Mouse (Mus musculus) stomach, embryonic 14.5 days (tissue): Measurements from ENCODE around the gene Hnf1a. TPM values are rescaled to one million over a fixed set of nuclear protein-coding genes. Genes with fewer than 3 reads are reported as not detected.

ENCODE experiments used
- ATAC-seq: fragments of 200-750 bp; cut with Nextera tagmentation; 2 replicates; pipeline ENCODE4 v1.8.0; 2017; ENCODE audit warnings: low read depth, moderate TSS enrichment; ENCODE audit not compliant: insufficient number of reproducible peaks, insufficient read depth, low FRiP score
- H3K27ac ChIP-seq: fragments of 300-500 bp; sonication (generic); 2 replicates; pipeline ENCODE4 v1.5.1; 2014; ENCODE audit warnings: mild to moderate bottlenecking, low read length, moderate library complexity, mixed read lengths
- H3K27me3 ChIP-seq: fragments of 300-500 bp; sonication (generic); 2 replicates; pipeline ENCODE4 v1.6.1; 2014; ENCODE audit warnings: low read length, control low read depth, mixed read lengths; ENCODE audit not compliant: control insufficient read depth, insufficient read depth
- H3K36me3 ChIP-seq: fragments of 300-500 bp; sonication (generic); 2 replicates; pipeline ENCODE4 v1.6.1; 2014; ENCODE audit warnings: mild to moderate bottlenecking, control low read depth, low read length, moderate library complexity, mixed read lengths; ENCODE audit not compliant: control insufficient read depth, insufficient read depth
- H3K4me1 ChIP-seq: fragments of 300-500 bp; sonication (generic); 2 replicates; pipeline ENCODE4 v1.6.1; 2014; ENCODE audit warnings: low read length, control low read depth, mixed read lengths; ENCODE audit not compliant: control insufficient read depth, insufficient read depth
- H3K4me2 ChIP-seq: fragments of 300-500 bp; sonication (generic); replicated peaks from 2 replicates; pipeline ENCODE4 v1.6.1; 2014; ENCODE audit warnings: low read depth, low read length, control low read depth
- H3K4me3 ChIP-seq: fragments of 300-500 bp; sonication (generic); 2 replicates; pipeline ENCODE4 v1.5.1; 2014; ENCODE audit warnings: low read depth, low read length, control low read depth
- H3K9ac ChIP-seq: fragments of 300-500 bp; sonication (generic); replicated peaks from 2 replicates; pipeline ENCODE4 v1.6.1; 2014; ENCODE audit warnings: low read depth, mild to moderate bottlenecking, control low read depth, low read length, moderate library complexity, mixed read lengths
- H3K9me3 ChIP-seq: fragments of 300-500 bp; sonication (generic); 2 replicates; pipeline ENCODE4 v1.6.1; 2016; ENCODE audit warnings: low read depth, low read length, control low read depth; ENCODE audit not compliant: control insufficient read depth
- WGBS: fragments of 180-500 bp; shearing (Covaris S2); extraction: QIAGEN DNeasy Blood & Tissue Kit; methylation state at CpG from one replicate; pipeline ENCODE4 v1.1.7; 2014; 5-methylcytosine and 5-hydroxymethylcytosine counted together
- polyA plus RNA-seq: library from polyadenylated mRNA; unstranded; fragments of >200 nt; fragmentation: Nextera tagmentation; extraction: Ambion mirVana; gene quantifications from 2 replicates; pipeline ENCODE4 v1.2.1, GENCODE M21; 2014

Gene Hnf1a
- polyA plus RNA-seq, 1 experiment from 2014 or later, result 7.1 TPM

DNA sequence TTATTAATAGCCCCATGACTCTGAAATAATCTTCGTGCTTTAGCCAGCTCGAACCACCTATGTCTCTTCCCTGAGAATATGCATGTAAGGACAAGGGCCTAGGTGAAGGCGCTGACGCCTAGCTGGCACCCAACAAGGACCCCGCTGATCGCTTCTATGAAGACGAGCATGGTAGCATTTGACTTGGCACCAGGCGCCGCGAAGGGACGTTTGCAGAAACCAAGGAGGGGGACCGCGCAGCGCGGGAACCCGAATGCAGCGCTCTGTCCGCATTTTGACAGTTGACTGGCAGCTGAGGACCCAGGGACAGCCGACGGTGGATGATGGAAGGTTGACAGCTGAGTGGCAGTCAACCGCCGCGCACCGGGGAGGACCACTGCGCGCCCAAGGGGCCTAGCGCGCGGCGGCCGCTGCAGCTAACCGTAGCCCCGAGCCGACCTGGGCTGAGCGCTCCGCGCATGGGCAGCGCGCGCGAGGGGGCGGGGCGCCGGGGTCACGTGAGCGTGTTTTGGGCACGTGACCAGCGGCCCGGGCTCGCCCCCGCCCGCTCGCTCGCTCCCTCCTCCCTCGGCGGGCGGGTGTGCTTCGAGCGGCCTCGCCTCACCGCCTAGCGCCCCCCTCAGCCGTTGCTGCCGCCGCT is 39.8 kb upstream of the Hnf1a start, which contains the start of gene Sppl3:
Gene Sppl3 (plus strand): TSS at position 561 of the 640 bp plus-strand sequence.
- 1% methylated on average over 43 of the region's 65 CpGs for WGBS
- H3K27me3 ChIP-seq, result no peaks in the 10 kb centered on the region
- H3K4me2 ChIP-seq, result peak within 1 kb of the TSS; percentile 97
- peak within 1 kb of the TSS; percentile 97 for H3K4me3 ChIP-seq
- H3K36me3 ChIP-seq, result no peaks in the 10 kb centered on the region
- no peaks in the 10 kb centered on the region for H3K9me3 ChIP-seq
- ATAC-seq, result peak; percentile 87
- peaks cover 32% of the 10 kb centered on the region for H3K4me1 ChIP-seq
- peak within 1 kb of the TSS; percentile 84 for H3K27ac ChIP-seq
- H3K9ac ChIP-seq, result peak within 1 kb of the TSS; percentile 97

DNA sequence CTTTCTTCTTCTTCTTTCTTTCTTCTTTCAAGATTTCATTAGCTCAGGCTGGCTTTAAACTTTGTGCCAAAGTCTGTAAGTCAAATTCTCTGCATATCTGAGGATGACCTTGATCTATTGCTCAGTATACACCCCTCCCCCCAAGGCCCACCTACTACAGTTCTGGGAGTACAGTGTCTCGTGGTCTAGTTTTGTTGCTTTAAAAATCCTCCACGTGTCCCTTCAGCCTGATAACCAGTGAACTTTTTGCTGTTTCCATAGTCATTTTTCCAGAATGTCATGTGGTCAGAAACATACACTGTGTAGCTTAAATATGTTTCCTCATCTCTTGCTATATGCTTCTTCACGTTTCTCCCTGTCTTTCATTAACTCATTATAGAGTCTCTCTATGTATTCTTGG is 39.1 kb upstream of the Hnf1a start:
- Histone ChIP-seq H3K27ac (no peak overlapping the region), H3K9ac (peak overlapping the region; percentile 97; the same call in 1 of the 2 replicates), H3K4me1 (peaks cover 29% of the 10 kb centered on the region), H3K4me3 (peak overlapping the region; percentile 97; the same call in 1 of the 2 replicates), H3K36me3 (no peaks in the 10 kb centered on the region), H3K4me2 (peak overlapping the region; percentile 88), H3K9me3 (no peaks in the 10 kb centered on the region), H3K27me3 (no peaks in the 10 kb centered on the region)
- 29% methylated on average over 3 of the region's 3 CpGs for WGBS
- no peak for ATAC-seq

DNA sequence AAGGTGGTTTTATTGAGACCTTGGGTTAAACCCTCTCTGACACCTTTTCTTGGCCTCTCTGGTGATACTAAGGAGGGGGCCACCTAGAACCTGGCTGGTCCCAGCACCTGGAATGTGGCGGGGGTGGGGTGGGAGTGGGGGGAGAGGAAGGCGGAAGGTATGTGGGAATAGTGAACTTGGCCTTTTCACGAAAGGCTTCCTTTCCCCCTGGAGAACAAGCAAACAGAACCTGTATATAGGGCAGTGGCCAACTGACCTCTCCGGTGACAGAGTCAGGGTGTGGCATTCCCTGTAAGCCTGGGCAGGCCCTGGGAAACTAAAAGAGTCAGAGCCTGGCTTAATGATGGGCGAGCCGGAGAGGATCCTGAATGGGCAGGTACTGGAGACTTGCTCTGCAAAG is 38.2 kb upstream of the Hnf1a start:
- Histone ChIP-seq H3K4me1 (peaks cover 24% of the 10 kb centered on the region), H3K27ac (no peak overlapping the region)
- ATAC-seq, result no peak

DNA sequence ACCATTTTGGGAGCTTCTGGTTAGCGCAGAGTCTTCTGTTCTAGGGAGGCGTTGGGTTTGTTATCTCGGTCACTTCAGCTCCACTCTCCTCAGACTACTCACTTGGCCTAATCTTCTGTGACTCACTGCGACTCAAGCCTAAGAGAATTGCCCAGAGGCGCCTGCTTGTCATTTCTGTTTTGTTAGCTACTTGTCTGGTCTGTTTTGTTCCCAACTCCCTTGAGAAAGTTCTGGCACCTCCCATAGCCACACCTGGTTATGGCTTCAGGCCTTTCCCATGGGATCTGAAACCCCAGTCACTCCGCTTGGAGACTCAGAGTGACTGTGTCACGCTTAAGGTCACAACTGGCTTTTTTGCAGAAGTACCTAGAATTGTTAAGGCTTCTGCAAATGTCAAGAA is 37.4 kb upstream of the Hnf1a start:
- Histone ChIP-seq H3K27me3 (no peaks in the 10 kb centered on the region), H3K4me2 (no peak overlapping the region), H3K4me1 (peaks cover 19% of the 10 kb centered on the region), H3K9me3 (no peaks in the 10 kb centered on the region), H3K4me3 (no peak overlapping the region), H3K9ac (no peak overlapping the region), H3K27ac (no peak overlapping the region), H3K36me3 (no peaks in the 10 kb centered on the region)
- ATAC-seq, result no peak
- WGBS, result 87% methylated on average over 7 of the region's 7 CpGs

More for the DNA sequence above, 38.2 kb upstream of the Hnf1a start:
- Histone ChIP-seq H3K27me3 (no peaks in the 10 kb centered on the region), H3K36me3 (no peaks in the 10 kb centered on the region), H3K9ac (no peak overlapping the region), H3K4me3 (no peak overlapping the region), H3K9me3 (no peaks in the 10 kb centered on the region), H3K4me2 (no peak overlapping the region)
- 76% methylated on average over 6 of the region's 6 CpGs for WGBS

DNA sequence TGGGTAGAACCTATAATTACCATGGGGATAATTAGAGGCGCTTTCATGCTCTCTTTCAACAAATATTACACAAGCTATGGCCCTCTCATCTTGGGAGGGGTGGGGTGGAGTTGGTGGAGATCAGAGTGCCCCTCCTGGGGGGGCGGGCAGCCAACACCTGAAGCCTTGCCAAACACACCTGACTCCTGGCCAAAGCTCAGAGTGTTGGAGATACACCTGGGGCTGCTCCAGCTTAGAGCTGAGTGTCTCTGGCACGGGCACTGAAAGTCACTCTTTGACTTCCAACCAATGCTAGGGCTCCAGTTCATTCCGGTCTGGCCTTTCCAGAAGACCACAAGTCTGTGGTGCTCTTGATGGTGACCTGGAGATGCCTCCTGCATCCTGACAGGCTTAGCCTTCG is 36.9 kb upstream of the Hnf1a start:
- Histone ChIP-seq H3K4me2 (no peak overlapping the region), H3K36me3 (no peaks in the 10 kb centered on the region), H3K27ac (no peak overlapping the region), H3K27me3 (no peaks in the 10 kb centered on the region), H3K9ac (no peak overlapping the region), H3K4me3 (no peak overlapping the region), H3K4me1 (peaks cover 13% of the 10 kb centered on the region), H3K9me3 (no peaks in the 10 kb centered on the region)
- WGBS, result 84% methylated on average over 5 of the region's 5 CpGs
- no peak for ATAC-seq

DNA sequence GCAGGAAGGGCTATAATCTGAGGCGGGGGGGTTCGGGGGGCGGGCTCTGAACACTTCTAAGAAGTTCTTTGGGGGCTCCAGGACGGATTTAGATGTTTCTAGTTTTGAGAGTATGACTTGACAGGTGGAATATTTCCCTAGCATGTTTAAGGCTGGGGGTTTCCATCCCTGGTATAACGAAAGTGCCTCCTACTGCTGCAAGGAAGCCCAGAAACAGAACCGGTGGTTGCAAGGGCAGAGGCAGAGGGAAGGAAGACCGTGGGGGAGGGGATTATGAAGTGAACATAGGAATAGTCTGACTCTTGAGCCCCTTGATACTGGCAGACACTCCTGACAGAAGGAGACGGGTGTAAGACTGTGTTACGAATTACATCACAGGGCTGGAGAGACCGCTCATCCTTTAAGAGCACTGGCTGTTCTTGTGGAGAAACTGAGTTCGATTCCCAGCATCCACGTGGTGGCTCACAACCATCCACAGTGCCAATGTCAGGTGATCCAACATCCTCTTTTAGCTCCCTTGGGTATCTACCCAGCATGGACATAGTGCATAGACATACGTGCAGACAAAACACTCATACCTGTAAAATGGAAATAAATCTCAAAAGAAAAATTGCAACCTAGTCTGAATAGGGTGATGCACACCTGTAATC is 32.5 kb upstream of the Hnf1a start:
- Histone ChIP-seq H3K4me1 (no peaks in the 10 kb centered on the region), H3K4me2 (no peak overlapping the region), H3K27ac (no peak overlapping the region), H3K27me3 (no peaks in the 10 kb centered on the region), H3K9me3 (no peaks in the 10 kb centered on the region), H3K36me3 (no peaks in the 10 kb centered on the region), H3K9ac (no peak overlapping the region), H3K4me3 (no peak overlapping the region)
- 81% methylated on average over 13 of the region's 13 CpGs for WGBS
- ATAC-seq, result no peak

DNA sequence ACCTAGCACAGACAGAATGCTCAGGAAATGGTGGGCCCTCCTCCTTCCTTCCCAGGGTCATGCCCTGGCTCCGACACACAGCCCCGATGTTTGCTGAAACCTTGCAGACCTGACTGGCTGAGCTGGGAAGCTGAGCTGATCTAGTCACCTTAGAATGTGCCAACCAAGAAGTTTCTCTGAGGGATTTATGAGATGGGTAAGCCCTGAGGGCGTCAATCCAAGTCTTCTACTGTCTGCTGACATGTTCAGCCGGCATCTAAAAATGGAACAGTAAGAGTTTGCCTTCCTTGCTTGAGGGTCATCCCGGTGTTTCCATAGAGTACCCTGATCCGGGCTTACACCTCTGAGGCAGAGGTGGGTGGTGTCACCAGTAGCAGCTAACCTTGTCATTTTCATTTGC is 31.9 kb upstream of the Hnf1a start:
- Histone ChIP-seq H3K9ac (no peak overlapping the region), H3K4me2 (no peak overlapping the region), H3K4me1 (no peaks in the 10 kb centered on the region), H3K4me3 (no peak overlapping the region), H3K27ac (no peak overlapping the region), H3K27me3 (no peaks in the 10 kb centered on the region), H3K36me3 (no peaks in the 10 kb centered on the region), H3K9me3 (no peaks in the 10 kb centered on the region)
- 43% methylated on average over 6 of the region's 6 CpGs for WGBS
- ATAC-seq, result no peak

DNA sequence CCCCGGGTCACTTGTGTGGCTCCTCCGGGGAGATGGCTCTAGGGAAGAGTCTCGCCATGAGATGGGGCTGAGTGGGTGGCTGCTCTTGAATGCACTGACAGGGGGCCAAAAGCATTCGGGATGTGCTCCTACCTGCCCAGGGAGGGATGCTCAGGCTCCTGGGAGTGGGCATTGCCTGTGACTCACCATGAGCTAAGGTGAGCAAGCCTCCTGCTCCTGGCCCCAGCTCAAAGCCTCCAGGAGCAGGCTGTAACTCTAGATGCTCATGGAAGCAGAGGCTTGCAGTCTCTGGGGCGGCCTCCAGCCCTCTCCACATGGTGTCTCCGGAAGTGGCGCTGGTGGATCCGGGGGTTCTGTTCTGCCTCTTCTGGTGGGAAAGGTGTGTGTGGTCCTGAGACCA is 30.6 kb upstream of the Hnf1a start:
- H3K4me1 ChIP-seq, result no peaks in the 10 kb centered on the region
- H3K9ac ChIP-seq, result no peak overlapping the region
- H3K4me2 ChIP-seq, result no peak overlapping the region
- H3K27me3 ChIP-seq, result no peaks in the 10 kb centered on the region
- no peak for ATAC-seq
- no peaks in the 10 kb centered on the region for H3K36me3 ChIP-seq
- 82% methylated on average over 8 of the region's 8 CpGs for WGBS
- H3K4me3 ChIP-seq, result no peak overlapping the region
- H3K27ac ChIP-seq, result no peak overlapping the region; the same call in 1 of the 2 replicates
- H3K9me3 ChIP-seq, result no peaks in the 10 kb centered on the region
